Mouse (Mus musculus): ENCODE results near the gene Rapgef2.

DNA sequence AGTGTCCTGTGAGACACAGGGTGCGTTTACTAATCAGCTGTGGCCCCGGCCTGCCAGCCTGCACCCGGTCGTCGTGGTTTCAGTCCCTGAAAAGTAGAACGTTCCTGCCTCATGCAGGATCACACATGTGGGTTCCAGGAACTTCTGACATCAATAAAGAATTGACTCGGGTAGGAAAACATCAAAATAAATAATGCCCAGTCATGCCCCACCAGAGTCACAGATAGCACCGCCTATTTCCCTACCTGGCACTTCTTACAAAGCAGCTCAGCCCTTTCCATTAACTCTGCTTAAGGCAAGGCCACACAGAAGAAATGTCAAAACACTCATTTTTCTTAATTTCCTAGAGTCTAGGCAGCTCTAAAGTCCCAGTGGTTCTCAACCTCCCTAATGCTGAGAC lies 44.0 kb downstream of the Rapgef2 start:
- TF ChIP-seq CTCF (conservative IDR thresholded peaks at IDR 0.05; ENCODE audit: low read length) (no peak), POU5F1 (IDR thresholded peaks at IDR 0.05; ENCODE audit: borderline replicate concordance, low read length) (no peak)

Data from E14TG2a.4 (cell line).